Mouse (Mus musculus) ES-E14 (cell line): ENCODE results near the gene Pced1b.

ENCODE experiments used
- HCFC1 ChIP-seq: IDR thresholded peaks from 2 replicates; pipeline ENCODE4 v1.6.1; 2012; ENCODE audit warnings: low read length, inconsistent platforms, borderline replicate concordance; ENCODE audit not compliant: insufficient read depth
- MAFK ChIP-seq: IDR thresholded peaks from 2 replicates; pipeline ENCODE4 v1.6.1; 2014; ENCODE audit warnings: mild to moderate bottlenecking, low read depth, low read length, inconsistent platforms; ENCODE audit not compliant: insufficient read depth

GRCm38 (mm10) chr15:97391436-97391835 lies 144.5 kb downstream of the Pced1b start:
- TF ChIP-seq HCFC1 (no peak), MAFK (no peak)
